Mouse (Mus musculus): ENCODE results near the gene Cox7a1.

The Cox7a1 gene

GRCm38 (mm10) chr7:30221433-30221832 lies 37.5 kb downstream of the Cox7a1 start:
- no peak for DNase-seq (ENCODE audit: low spot score)

- no peak for DNase-seq (ENCODE audit: low spot score)
These were observed 38.3 kb downstream of the Cox7a1 start for GRCm38 (mm10) chr7:30222205-30222604.

GRCm38 (mm10) chr7:30224206-30224605 lies 40.3 kb downstream of the Cox7a1 start:
- DNase-seq (ENCODE audit: low spot score): no peak

- no peak for DNase-seq (ENCODE audit: low spot score)
These were observed 47.4 kb downstream of the Cox7a1 start for GRCm38 (mm10) chr7:30231328-30231668.

GRCm38 (mm10) chr7:30231669-30232454 lies 47.9 kb downstream of the Cox7a1 start, which contains the start of the genes Polr2i and Tbcb:
Gene Polr2i, plus strand, starts transcription at chr7:30231948.
Gene Tbcb, minus strand, starts transcription at chr7:30232272.
- peak; percentile 97 for DNase-seq (ENCODE audit: low spot score)

- peak; percentile 63 for DNase-seq (ENCODE audit: low spot score)
These were observed 48.7 kb downstream of the Cox7a1 start for GRCm38 (mm10) chr7:30232631-30233148.

GRCm38 (mm10) chr7:30233387-30233786 lies 49.4 kb downstream of the Cox7a1 start:
- peak; percentile 30 for DNase-seq (ENCODE audit: low spot score)

GRCm38 (mm10) chr7:30234276-30234858 lies 50.4 kb downstream of the Cox7a1 start:
- no peak for DNase-seq (ENCODE audit: low spot score)

GRCm38 (mm10) chr7:30235091-30235490 lies 51.1 kb downstream of the Cox7a1 start:
- no peak for DNase-seq (ENCODE audit: low spot score)

GRCm38 (mm10) chr7:30235625-30236024 lies 51.7 kb downstream of the Cox7a1 start, which contains the start of gene Ovol3:
Gene Ovol3, minus strand, starts transcription at chr7:30235725.
- no peak for DNase-seq (ENCODE audit: low spot score)
